26 mouse cellular contexts compared by ENCODE assay signal in the genomic region with DNA sequence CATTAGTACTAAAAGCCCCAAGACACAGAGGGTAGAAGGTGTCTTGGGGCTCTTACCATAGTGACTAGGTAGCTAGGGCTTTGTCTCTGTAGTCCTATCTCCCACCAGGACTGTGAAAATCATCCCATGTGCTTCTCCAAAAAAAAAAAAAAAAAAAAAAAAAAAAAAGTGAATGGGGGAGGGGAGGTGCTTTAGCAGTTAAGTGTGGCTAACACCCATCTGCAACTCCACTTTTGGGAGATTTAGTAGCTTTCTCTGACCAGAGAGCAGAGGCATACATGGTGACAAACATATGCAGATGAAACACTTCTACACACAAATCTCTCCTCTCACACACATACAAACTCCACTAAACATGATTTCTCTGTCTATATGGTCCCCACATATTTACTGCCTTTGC.
"Had no signal": no experiment of that assay in that cellular context is flagged by ENCODE, and none has a peak within 500 bp of the region (broad histone marks: within the 10 kb centered on the region; RNA-seq: fewer than 3 reads in every experiment).

No protein-coding gene starts in this region.

- H3K27me3 ChIP-seq: embryonic facial prominence, embryonic 12.5 days; embryonic facial prominence, embryonic 13.5 days; embryonic facial prominence, embryonic 15.5 days; forebrain, embryonic 12.5 days; forebrain, embryonic 13.5 days; forebrain, embryonic 15.5 days had no signal

- H3K27ac ChIP-seq: embryonic facial prominence, embryonic 10.5 days; embryonic facial prominence, embryonic 12.5 days; embryonic facial prominence, embryonic 13.5 days; embryonic facial prominence, embryonic 15.5 days; forebrain, embryonic 10.5 days; forebrain, embryonic 12.5 days; forebrain, embryonic 13.5 days; forebrain, embryonic 15.5 days; gastrocnemius, adult 2 months; heart, adult 2 months had no signal

- H3K4me2 ChIP-seq: embryonic facial prominence, embryonic 12.5 days; embryonic facial prominence, embryonic 13.5 days; embryonic facial prominence, embryonic 15.5 days; forebrain, embryonic 12.5 days; forebrain, embryonic 13.5 days; forebrain, embryonic 15.5 days had no signal

- H3K9ac ChIP-seq: embryonic facial prominence, embryonic 12.5 days; embryonic facial prominence, embryonic 13.5 days; embryonic facial prominence, embryonic 15.5 days; forebrain, embryonic 12.5 days; forebrain, embryonic 13.5 days; forebrain, embryonic 15.5 days; forebrain, postnatal 0 days had no signal

- DNase-seq: cerebellum, adult 9-11 months; cerebellum, postnatal 10 days; cerebellum, postnatal 14 days; cerebellum, postnatal 25 days; cerebellum, postnatal 36 days; embryo, embryonic 11 days; forebrain, postnatal 0 days; gastrocnemius, adult 2 months; gastrocnemius, postnatal 10 days; gastrocnemius, postnatal 14 days; gastrocnemius, postnatal 25 days; gastrocnemius, postnatal 36 days; heart, adult 11 months; heart, adult 18-20 months; heart, adult 2 months had no signal

- H3K4me3 ChIP-seq: embryonic facial prominence, embryonic 10.5 days; embryonic facial prominence, embryonic 12.5 days; embryonic facial prominence, embryonic 13.5 days; embryonic facial prominence, embryonic 15.5 days; erythroblast, embryonic 14.5 days; forebrain, embryonic 10.5 days; forebrain, embryonic 12.5 days; forebrain, embryonic 13.5 days; forebrain, embryonic 15.5 days; gastrocnemius, adult 2 months; heart, adult 2 months had no signal

- H3K4me1 ChIP-seq: embryonic facial prominence, embryonic 10.5 days; embryonic facial prominence, embryonic 12.5 days; embryonic facial prominence, embryonic 13.5 days; embryonic facial prominence, embryonic 15.5 days; forebrain, embryonic 10.5 days; forebrain, embryonic 12.5 days; forebrain, embryonic 13.5 days; forebrain, embryonic 15.5 days had no signal

- ATAC-seq: forebrain, embryonic 13.5 days; forebrain, embryonic 14.5 days; forebrain, embryonic 15.5 days; forebrain, embryonic 16.5 days; forebrain, postnatal 0 days had no signal

- H3K9me3 ChIP-seq: embryonic facial prominence, embryonic 10.5 days; embryonic facial prominence, embryonic 12.5 days; embryonic facial prominence, embryonic 13.5 days; embryonic facial prominence, embryonic 15.5 days; forebrain, embryonic 10.5 days; forebrain, embryonic 12.5 days; forebrain, embryonic 13.5 days; forebrain, embryonic 15.5 days had no signal
